Mouse (Mus musculus) mesoderm, embryonic 11.5 days (tissue): Measurements from ENCODE around the gene Glra4.

Experiments used
- DNase-seq: peaks from one replicate; pipeline ENCODE4 v3.0.0-alpha.2; 2012; ENCODE audit warnings: low read depth, low spot score

The Glra4 gene

DNA sequence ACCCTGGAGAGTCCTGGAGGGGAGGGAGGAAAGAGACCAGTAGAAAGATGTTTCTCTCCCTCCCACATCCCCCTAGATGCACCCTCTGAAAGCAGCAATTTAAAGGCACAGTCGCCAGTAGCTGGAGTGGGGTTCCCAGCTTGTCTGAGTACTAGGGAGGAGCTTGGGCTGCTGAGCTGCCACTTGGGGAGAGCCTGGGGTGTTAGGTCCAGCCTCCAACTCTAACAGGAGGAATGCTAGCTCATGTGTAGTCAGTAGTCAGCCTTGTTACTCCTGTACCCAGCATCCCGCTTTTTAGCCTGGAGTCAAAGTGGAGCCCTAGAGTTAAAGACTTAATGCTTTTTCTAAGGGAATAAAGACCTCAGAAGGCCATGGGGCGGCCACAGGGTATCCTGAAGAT lies at the start of gene Glra4:
Gene Glra4 (minus strand): TSS at position 101 of the 400 bp plus-strand sequence.
- no peak for DNase-seq

DNA sequence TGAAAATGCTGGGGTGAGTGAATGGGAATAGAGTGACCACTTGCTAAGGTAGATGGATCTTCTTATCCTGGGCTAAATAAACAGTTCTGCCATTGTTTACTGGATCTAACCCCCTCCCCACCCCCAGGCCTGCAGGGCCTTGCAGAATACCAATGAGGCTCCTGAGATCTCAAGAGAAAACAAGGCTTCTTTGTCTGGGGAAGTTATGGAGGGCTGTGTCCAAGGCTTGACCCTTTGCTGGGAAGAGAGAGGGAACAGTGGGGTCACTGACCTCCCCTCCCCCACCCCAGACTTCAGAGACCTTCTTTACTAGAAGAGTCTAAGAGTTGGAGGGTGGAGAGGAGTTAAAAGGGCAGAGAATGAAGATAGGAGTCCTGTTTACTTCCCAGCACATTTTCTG lies 48.7 kb upstream of the Glra4 start:
- peak; percentile 23 for DNase-seq

DNA sequence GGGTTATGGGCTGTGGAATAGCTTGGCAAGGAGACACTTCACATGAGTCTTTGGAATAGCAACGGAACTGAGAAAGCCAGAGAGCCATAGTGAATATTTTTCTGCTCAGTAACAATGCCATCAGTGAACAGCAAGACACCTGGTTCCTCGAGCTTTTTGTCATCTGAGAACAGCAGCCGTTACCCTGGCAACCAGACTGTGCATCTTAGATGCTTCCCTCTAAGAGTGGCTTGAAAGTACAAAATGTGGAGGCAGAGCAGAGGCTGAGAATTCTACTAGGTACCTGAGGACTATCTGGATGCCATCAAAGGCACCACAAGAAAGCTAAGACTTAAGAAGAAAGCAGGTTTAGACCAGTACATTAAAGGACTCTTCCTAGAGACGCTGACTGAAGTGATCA lies 45.1 kb upstream of the Glra4 start:
- no peak for DNase-seq

DNA sequence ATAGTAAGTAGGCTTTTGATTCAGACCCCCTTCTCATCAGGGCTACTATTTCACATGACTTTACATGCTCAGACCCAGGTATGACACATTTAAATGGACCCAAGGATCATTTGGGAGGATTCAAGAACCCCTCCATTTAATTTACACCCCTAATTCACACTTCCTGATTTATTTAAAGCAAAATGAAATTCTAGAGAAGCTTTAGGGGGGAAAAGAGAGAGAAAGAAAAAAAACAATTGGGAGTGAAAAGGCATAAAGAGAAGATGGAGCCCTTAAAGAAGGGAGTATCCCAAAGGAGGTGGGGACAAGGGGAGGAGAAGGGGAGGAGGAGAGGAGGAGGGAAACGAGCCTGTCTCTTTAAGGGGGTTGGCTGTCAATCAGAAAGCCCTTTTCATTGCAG lies 42.4 kb upstream of the Glra4 start, which contains the start of gene Plp1:
Gene Plp1 (plus strand): TSS at position 301 of the 400 bp plus-strand sequence.
- no peak for DNase-seq

DNA sequence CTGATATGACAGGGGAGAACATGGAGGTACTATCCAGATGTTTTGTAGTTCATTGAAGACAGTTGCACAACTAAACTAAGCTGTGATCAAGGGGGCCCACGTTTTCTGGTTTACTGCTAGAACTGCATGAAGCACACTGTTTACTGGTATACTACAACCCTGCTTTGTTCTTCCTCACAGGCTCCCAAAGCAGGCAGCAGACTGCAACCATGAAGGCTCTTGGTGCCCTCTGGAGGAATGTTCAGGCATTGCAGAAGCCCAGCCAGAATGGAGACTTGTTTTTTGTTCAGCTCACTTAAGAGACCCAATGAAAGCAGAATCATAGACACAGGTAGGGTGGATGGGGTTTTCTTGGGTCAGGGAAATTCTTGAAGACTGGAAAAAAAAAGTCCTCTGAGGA lies 40.3 kb upstream of the Glra4 start:
- peak; percentile 66 for DNase-seq

DNA sequence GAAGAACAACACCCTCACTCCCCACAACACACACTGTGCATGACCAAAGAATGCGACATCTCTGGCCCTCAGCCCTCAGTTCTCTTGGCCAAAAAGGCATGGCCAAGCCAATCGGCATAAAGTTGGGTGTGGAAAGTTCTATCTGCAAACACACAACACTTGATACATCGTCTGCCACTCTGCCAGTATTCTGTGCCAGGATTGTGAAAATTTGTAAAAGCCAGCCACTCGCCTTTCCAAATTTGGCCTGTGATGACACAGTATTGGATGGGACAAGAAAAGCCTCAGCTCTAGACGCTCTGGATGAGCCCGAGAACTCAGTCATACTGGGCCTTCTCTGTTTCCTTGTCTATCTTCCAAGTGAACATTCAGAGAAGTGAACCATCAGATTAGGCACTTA lies 39.8 kb upstream of the Glra4 start:
- DNase-seq: no peak

DNA sequence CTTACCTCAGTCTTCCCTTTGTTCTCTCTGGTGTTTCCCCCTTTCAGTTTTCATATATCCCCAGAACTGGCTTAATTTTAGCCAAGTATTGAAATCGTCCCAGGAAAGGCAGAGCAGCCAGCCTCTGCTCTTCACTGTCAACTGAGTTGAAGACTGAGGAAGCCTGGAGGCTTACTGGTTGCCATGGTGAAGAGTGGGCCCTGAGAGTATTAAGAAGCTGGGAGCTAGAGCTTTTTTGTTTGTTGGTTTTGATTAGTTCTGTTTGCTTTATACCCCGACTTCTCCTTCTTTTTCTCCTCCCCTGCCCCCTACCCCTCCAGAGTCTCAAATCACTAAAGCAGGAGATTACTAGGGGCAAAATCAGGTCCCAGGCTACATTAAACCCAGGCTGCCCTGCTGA lies 17.3 kb upstream of the Glra4 start:
- no peak for DNase-seq

DNA sequence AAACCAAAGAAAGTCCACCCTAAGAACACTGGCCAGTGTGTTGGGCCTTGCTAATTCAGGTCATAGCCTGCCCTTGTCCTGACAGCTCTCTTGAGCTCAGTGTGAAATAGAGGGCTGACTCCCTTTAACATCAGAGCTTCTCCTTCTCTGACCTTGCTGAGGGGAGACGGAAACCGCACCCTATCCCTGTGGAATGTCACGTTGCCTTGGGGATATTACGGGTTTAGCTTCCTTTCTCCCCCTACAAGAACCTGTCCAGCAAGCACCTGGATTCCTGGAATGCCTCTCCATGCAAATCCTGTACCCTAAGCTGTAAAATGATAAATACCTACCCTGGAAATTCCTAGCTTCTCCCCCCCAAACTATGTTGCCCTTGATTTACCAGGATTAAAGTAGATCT lies 9.5 kb upstream of the Glra4 start:
- no peak for DNase-seq

DNA sequence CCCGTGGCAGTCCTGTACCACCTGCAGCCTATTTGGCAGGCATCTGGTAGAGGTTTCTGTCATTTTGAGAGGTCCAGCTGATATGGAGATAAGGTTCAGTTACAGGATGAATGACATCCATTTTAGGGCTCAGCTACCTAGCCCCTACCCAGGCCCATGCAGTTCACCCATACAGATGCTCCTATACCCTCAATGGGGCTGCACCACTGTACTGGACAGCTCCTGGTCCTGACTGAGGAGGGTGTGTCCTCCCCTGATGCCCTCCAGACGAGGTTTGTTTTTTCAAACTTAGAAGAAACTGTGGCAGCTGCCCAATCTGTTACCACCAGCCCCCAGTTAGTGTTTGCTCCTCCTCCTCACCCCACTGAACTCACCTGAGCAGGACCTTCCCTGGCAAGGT lies 679 bp downstream of the Glra4 start:
- DNase-seq: no peak

DNA sequence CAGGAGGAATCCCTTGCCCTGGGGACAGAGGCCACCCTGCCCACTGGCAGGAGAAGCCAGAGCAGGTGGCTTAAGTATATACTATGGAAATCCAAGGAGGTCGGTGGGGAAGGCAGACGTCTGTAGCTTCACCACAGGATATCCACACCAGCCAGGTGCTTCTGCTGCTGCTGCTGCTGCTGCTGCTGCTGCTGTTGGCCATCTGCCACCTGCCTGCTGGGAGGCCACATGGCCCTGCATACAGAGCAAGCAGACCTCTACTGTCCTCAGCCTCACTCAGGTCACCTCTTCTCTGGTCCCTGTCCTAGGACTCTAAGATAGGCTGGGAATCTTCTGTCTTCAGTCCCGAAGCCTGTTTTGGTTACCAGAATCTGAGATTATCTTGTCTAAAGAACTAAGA lies 1.9 kb downstream of the Glra4 start:
- DNase-seq: no peak

DNA sequence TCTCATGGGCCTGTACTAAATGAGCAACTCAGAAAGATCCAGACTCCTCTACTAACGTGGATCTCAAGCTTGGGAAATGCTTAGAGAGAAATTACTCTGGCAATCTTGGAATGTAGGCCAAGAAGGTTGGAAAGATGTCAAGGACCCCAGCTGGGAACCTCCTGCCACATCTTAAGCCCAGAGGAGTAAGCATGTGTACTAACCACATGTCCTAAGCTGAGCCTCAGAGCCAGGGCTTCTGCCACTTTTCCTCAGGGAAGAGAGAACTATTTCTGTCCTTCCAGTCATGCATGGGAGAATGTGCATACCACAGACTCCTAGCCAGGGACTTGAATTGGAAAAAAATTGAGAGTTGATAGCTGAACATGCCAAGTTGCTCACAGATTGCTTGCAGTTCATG lies 6.9 kb downstream of the Glra4 start:
- DNase-seq: no peak

DNA sequence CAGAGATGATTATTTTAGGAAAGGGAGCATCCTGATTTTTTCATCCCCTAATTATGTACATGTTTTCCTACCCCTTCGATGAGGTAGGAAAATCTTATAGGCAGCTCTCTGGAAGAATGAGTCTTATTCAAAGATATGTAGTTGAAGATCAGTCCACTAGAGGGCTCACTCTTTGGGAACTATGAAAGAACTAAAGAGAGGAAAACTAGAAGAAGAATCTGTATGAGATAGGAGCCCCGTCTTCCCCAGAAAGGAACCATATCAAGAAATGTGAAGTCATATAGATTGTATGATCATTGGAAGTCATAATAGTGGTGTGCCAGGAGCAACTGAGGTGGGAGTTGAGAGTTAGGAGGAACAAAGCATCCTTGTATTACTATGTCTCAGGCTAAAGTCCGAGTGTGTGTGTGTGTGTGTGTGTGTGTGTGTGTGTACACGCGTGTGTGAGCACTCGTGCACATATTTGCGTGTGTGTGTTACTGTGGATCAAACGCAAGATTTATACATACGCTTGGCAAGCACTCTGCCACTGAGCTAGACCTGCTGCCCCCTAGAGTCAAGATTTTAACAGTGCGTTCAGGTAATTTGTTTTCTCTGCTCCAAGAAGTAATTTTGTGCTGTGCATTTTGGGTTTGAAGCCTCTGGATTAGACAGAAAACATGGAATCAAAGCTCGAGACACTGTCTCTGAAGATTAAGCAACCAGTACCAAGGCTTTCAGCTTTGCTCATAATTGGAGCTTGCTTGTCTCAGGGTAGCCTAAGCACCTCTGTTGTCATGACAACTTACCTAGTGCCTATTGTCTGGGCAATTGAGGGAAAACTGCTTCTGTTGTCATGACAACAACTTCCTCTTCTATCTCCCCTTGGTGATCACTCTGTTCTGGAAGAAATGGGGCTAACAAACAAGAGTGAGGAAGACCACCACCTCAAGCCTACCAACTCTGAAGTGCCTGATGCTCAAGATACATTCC lies 18.6 kb downstream of the Glra4 start:
- DNase-seq: peak; percentile 36

DNA sequence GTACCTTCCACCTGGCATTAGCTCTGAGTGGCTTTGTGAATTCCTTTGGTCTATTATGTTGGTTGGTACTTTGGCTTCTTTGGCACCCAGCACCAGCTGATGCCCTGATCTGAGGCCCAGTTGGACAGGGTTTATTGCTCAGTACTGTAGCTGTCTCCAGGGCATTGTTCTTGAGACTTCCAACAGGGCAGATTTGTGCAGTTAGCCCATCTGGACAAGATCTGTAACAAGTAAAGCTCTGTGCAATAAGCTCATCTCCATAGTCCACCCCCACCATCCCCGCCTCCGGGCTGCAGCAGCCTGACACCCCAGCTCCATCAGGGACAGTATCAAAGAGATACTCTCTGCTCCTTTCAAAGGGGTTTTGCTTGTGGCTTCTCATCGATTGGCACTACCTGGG lies 24.5 kb downstream of the Glra4 start:
- DNase-seq: no peak

DNA sequence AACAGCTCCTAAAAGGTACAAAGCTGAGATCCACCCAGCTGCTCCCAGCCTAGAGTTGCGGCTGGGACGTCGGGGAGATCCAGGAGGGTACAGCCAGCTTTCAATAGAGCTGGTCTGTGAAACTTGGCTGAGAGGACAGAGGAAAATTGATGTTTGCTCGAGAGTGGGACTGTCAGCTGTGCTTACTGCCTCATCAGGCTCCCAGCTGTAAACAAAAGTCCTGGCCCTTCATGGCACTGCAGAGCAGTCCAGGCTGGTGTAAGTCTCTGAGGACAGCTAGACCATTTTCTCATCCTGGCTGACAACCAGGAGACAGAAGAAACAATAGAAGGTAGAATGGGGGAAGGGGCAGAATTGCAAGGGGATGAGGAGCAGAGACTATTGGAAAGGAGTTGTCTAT lies 30.6 kb downstream of the Glra4 start:
- DNase-seq: no peak

DNA sequence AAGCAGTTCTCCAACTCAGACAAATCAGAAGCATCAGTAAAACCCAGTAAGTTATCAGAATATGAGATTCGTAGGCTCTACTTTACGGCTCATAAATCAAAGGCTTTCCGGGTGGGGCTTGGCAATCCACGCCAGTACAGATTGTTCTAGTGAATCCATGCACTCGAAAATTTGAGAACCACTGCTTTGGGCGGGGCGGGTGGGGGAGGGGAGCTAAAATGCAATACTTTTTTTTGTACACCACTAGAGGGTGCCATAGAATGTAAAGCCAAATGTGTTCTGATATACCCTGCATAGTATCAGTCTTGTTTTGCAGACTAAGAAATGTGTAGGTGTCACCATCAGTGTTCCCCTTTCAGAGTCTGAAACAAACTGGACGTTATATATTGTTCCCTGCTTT lies 35.3 kb downstream of the Glra4 start:
- no peak for DNase-seq

DNA sequence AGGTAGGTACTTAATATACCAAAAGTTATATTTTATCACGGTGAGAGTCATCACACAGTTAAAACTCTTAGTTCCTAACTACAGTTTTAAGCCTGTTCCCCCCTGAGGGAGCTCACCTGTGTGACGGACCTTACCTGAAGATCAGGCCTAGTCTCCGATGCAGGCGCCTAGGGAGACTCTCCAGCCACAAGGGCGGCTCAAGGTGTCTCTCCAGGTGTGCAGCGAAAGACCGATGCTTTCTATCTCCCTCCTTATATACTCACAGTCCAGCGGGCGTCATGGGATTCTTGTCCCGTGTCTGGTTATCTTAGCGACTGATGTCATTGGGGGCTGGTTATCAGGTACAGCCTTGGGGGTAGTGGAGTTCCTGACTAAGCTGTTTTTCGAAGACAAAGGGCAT lies 36.5 kb downstream of the Glra4 start, which contains the start of gene Morf4l2:
Gene Morf4l2 (minus strand): TSS at position 232 of the 400 bp plus-strand sequence.
- no peak for DNase-seq

DNA sequence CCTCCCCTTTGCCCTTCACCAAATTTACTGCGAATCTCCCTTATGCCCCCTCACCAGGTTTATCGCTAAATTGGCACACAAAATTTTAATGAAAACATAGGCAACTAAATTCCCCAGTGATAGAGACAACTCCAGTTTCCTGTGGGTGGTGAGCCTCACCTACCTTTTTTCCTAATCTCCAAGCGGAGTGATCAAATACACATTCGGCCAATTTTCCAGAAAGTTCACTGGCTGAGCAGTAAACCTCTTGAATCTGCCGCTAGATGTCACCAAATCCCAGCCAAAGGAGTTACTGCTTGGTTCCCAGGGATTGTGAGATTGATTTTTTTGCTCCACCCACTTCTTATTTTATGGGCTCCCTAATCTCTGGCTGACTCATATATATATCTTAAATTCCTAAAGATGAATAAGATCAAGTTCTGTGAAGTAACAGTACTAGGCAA lies 37.3 kb downstream of the Glra4 start:
- peak; percentile 66 for DNase-seq

DNA sequence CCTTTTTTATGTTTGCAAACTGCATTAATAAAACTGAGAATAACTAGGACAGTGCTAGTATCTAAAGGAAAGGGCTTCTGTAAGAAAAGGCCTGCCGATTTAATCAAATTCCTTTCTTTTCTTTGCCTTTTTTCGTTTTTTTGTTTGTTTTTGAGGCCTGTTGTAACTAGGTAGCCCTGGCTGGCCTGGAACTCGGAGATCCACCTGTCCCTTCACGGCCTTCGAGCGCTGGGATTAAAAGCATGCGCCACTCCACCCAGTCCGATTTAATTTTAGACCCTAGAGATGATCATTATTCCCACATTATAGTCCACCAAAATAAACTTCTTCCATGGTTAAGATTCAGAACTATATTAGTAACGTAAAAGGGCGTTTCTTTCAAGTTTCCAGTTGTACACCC lies 37.7 kb downstream of the Glra4 start:
- DNase-seq: no peak

DNA sequence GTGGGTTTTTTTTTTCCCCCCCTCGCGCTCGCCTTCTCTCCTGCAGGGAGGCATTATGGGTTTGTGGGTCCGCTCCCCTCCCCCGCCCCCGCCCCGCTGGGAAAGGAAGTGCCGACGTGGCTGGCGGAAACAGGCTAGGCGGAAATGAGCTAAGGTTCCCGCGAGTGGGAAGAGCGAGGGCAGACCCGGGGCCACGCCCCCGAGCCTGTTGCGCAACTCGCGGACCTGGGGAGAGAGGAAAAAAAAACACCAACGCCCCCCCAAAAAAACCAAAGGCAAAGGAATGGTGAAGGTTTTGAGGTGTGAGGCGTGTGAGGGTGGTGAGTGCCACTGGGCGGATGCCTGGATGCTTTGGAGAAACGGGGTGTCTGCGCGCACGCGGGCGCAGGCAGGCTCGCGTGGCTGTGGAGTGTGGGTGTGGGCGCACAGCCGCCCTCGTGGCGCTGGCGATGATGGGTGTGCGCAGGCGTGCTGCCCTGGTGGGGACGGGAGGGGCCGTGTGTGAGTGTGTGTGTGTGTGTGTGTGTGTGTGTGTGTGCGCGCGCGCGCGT lies 38.2 kb downstream of the Glra4 start:
- peak; percentile 78 for DNase-seq

DNA sequence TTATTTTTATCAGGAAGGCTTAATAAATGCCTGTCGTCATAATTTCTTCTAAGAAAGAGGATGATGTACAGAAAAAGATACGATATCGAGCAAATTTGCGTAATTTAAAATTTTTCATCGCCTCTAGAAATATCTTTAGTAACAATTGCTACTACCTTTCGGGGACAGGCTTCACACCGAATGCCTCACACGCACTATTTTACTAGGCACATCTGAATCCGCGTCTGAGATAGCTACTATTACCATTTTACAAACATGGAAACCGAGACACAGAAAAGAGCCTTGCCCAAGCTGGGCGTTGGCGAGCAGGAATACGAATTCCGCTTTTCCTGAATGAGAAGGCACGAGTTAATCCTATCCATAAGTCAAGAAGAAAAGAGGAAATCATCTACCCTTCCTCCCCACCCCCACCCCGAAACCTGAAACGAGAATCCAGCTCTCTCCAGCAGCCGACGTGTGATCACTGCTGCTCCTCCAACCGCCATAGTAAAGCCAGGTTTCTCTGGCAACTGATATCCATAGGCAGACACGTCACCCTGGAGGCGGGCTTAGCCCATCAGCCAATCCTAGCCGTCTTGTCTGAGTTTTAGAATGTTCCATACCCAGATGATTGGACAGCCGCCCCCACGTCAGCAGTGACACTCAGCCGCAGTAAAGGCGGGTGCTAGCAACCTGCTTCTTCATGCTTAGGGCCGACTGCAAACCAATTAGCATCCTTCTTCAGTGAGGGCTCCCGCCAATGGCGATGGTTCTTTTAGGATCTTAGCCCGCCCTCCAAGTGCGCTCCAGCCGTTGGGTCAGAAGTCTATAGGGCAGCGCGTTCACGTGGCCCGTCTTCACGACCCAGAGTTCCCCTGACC lies 38.9 kb downstream of the Glra4 start:
- peak; percentile 94 for DNase-seq

DNA sequence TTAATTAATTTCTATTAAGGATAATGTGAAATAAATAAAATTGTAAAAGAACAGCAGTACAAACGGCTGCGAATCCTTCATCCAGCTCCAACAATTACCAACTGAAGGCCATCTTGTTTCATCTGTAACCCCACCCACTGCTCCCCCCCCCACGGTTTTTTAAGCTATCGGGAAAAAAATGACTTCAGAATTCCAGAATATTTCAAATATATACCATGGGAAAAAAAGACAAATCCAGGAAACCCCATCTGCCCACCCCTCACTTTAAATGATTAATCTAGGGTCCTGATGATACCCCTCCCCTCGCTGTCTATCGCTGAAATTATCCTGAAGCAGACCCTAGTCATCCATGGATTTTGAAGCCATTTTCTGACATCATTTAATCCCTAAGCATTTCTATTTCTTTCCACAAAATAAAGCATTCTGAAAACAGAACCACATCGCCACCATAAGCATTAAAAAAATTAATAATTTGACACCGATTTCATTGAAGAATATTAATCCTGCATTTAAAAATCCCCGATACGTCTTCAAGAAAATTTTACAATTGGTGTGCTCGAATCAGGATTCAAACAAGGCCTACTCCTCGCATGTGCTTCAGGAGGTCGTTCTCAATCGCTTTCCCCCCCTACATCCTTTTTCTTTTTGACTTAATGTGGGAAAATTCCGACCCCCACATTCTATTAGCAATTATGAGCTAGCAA lies 39.7 kb downstream of the Glra4 start:
- peak; percentile 44 for DNase-seq
